Mouse (Mus musculus) testis, adult 2 months (tissue): ENCODE data around the gene Rtn2. TPM values are rescaled to one million over a fixed set of nuclear protein-coding genes. Genes with fewer than 3 reads are reported as not detected.

ENCODE experiments used
- H3K27ac ChIP-seq: fragments of 200-500 bp; 2 replicates; pipeline ENCODE4 v1.5.1; 2012; ENCODE audit warnings: low read depth, low read length; ENCODE audit not compliant: control insufficient read depth, insufficient read depth
- H3K27me3 ChIP-seq: fragments of 200-500 bp; 2 replicates; pipeline ENCODE4 v1.6.1; 2012; ENCODE audit warnings: mild to moderate bottlenecking, low read length, moderate library complexity; ENCODE audit not compliant: control insufficient read depth, insufficient read depth
- H3K36me3 ChIP-seq: fragments of 200-500 bp; 2 replicates; pipeline ENCODE4 v1.6.1; 2012; ENCODE audit warnings: mild to moderate bottlenecking, low read length; ENCODE audit not compliant: control insufficient read depth, insufficient read depth
- H3K4me1 ChIP-seq: fragments of 200-500 bp; 2 replicates; pipeline ENCODE4 v1.6.1; 2012; ENCODE audit warnings: low read length; ENCODE audit not compliant: control insufficient read depth, insufficient read depth
- H3K4me3 ChIP-seq: fragments of 200-500 bp; 2 replicates; pipeline ENCODE4 v1.5.1; 2012; ENCODE audit warnings: low read depth, mild to moderate bottlenecking, low read length, moderate library complexity, mixed read lengths; ENCODE audit not compliant: control insufficient read depth
- CTCF ChIP-seq: fragments of 200-500 bp; IDR thresholded peaks from 2 replicates; pipeline ENCODE4 v1.5.1; 2012; ENCODE audit warnings: low read depth, mild to moderate bottlenecking, inconsistent platforms, low read length, moderate library complexity; ENCODE audit not compliant: control insufficient read depth, insufficient read depth, insufficient replicate concordance
- POLR2A ChIP-seq: fragments of 200-500 bp; IDR thresholded peaks from 2 replicates; pipeline ENCODE4 v1.6.1; 2012; ENCODE audit warnings: low read depth, mild to moderate bottlenecking, inconsistent platforms, low read length, moderate library complexity; ENCODE audit not compliant: control insufficient read depth
- polyA plus RNA-seq: library from polyadenylated mRNA; depleted of rRNA; stranded (reverse); fragments of >200 nt; gene quantifications from 2 replicates; pipeline ENCODE4 v1.2.3, GENCODE M21; 2012; rRNA removed

The Rtn2 gene
- polyA plus RNA-seq = 15.6 and 17.4 TPM in 2 replicates

- Histone ChIP-seq H3K36me3 (no peaks in the 10 kb centered on the region), H3K27ac (no peak within 1 kb of the TSS), H3K27me3 (no peaks in the 10 kb centered on the region), H3K4me3 (peak within 1 kb of the TSS; percentile 62), H3K4me1 (peaks cover 19% of the 10 kb centered on the region)
- TF ChIP-seq POLR2A (no peak), CTCF (no peak)
Observed at GRCm38 (mm10) chr7:19282385-19282784, at the start of gene Rtn2. Gene Rtn2, plus strand, starts transcription at chr7:19282624.

- H3K27ac ChIP-seq = no peak overlapping the region
- peaks cover under 1% of the 10 kb centered on the region; the same call in 1 of the 2 replicates for H3K4me1 ChIP-seq
- no peaks in the 10 kb centered on the region for H3K27me3 ChIP-seq
- H3K36me3 ChIP-seq = no peaks in the 10 kb centered on the region
- no peak overlapping the region for H3K4me3 ChIP-seq
- TF ChIP-seq CTCF (no peak), POLR2A (no peak)
Observed at GRCm38 (mm10) chr7:19234652-19235051, 47.8 kb upstream of the Rtn2 start.

- Histone ChIP-seq H3K27ac (no peak overlapping the region), H3K4me1 (no peaks in the 10 kb centered on the region), H3K36me3 (no peaks in the 10 kb centered on the region), H3K27me3 (no peaks in the 10 kb centered on the region), H3K4me3 (no peak overlapping the region)
- TF ChIP-seq POLR2A (no peak), CTCF (no peak)
Observed at GRCm38 (mm10) chr7:19235092-19235671, 47.2 kb upstream of the Rtn2 start.

GRCm38 (mm10) chr7:19236411-19236810, 46.0 kb upstream of the Rtn2 start:
- Histone ChIP-seq H3K27me3 (no peaks in the 10 kb centered on the region), H3K36me3 (no peaks in the 10 kb centered on the region), H3K27ac (no peak overlapping the region), H3K4me3 (no peak overlapping the region), H3K4me1 (no peaks in the 10 kb centered on the region)
- TF ChIP-seq POLR2A = no peak
- TF ChIP-seq CTCF = no peak

- no peak overlapping the region for H3K27ac ChIP-seq
- H3K27me3 ChIP-seq = no peaks in the 10 kb centered on the region
- no peak overlapping the region for H3K4me3 ChIP-seq
- TF ChIP-seq POLR2A = no peak
- TF ChIP-seq CTCF = no peak
- no peaks in the 10 kb centered on the region for H3K4me1 ChIP-seq
- no peaks in the 10 kb centered on the region for H3K36me3 ChIP-seq
Observed at GRCm38 (mm10) chr7:19238344-19238743, 44.1 kb upstream of the Rtn2 start.

GRCm38 (mm10) chr7:19239423-19239822, 43.0 kb upstream of the Rtn2 start:
- TF ChIP-seq CTCF (peak; percentile 85; the same call in 1 of the 2 replicates), POLR2A (no peak)
- no peaks in the 10 kb centered on the region for H3K4me1 ChIP-seq
- no peak overlapping the region for H3K4me3 ChIP-seq
- H3K36me3 ChIP-seq = no peaks in the 10 kb centered on the region
- no peaks in the 10 kb centered on the region for H3K27me3 ChIP-seq
- H3K27ac ChIP-seq = no peak overlapping the region

GRCm38 (mm10) chr7:19239986-19240385, 42.4 kb upstream of the Rtn2 start:
- no peak for TF ChIP-seq CTCF
- TF ChIP-seq POLR2A = no peak
- Histone ChIP-seq H3K4me3 (no peak overlapping the region), H3K27me3 (no peaks in the 10 kb centered on the region), H3K4me1 (no peaks in the 10 kb centered on the region), H3K27ac (no peak overlapping the region), H3K36me3 (no peaks in the 10 kb centered on the region)
